Mouse (Mus musculus): ENCODE measurements around the gene Nhsl1. TPM values are rescaled to one million over a fixed set of nuclear protein-coding genes. Genes with fewer than 3 reads are reported as not detected.
A peak's percentile ranks its signal among the peaks of the same experiment; 100 is the strongest.

Nhsl1 gene
- polyA plus RNA-seq, 1 experiment from 2014 or later = 7.9 TPM

- Histone ChIP-seq H3K9me3 (no peaks in the 10 kb centered on the region), H3K9ac (replicated peaks) (no peak overlapping the region), H3K36me3 (no peaks in the 10 kb centered on the region), H3K4me2 (no peak overlapping the region), H3K4me3 (replicated peaks) (no peak overlapping the region), H3K27ac (no peak overlapping the region), H3K4me1 (replicated peaks) (peaks cover 13% of the 10 kb centered on the region), H3K27me3 (no peaks in the 10 kb centered on the region)
- 88% methylated on average over 4 of the region's 4 CpGs for WGBS
- ATAC-seq (ENCODE audit: insufficient number of reproducible peaks, insufficient read depth, low FRiP score, low TSS enrichment, low read depth) = no peak
Measured at GRCm38 (mm10) chr10:18350781-18351180, 32.0 kb downstream of the Nhsl1 start.

GRCm38 (mm10) chr10:18352937-18353336 is 34.2 kb downstream of the Nhsl1 start:
- no peak for ATAC-seq (ENCODE audit: insufficient number of reproducible peaks, insufficient read depth, low FRiP score, low TSS enrichment, low read depth)
- Histone ChIP-seq H3K27me3 (no peaks in the 10 kb centered on the region), H3K4me2 (no peak overlapping the region), H3K36me3 (no peaks in the 10 kb centered on the region), H3K4me1 (replicated peaks) (peaks cover 17% of the 10 kb centered on the region), H3K27ac (no peak overlapping the region), H3K4me3 (replicated peaks) (no peak overlapping the region), H3K9ac (replicated peaks) (no peak overlapping the region), H3K9me3 (no peaks in the 10 kb centered on the region)
- 86% methylated on average over 5 of the region's 5 CpGs for WGBS

- no peak for ATAC-seq (ENCODE audit: insufficient number of reproducible peaks, insufficient read depth, low FRiP score, low TSS enrichment, low read depth)
- H3K4me3 ChIP-seq (replicated peaks) = no peak overlapping the region
- 65% methylated on average over 8 of the region's 8 CpGs for WGBS
- H3K27me3 ChIP-seq = no peaks in the 10 kb centered on the region
- H3K27ac ChIP-seq = no peak overlapping the region
- H3K4me1 ChIP-seq (replicated peaks) = peaks cover 22% of the 10 kb centered on the region
- no peaks in the 10 kb centered on the region for H3K9me3 ChIP-seq
- no peak overlapping the region for H3K4me2 ChIP-seq
- H3K36me3 ChIP-seq = no peaks in the 10 kb centered on the region
- H3K9ac ChIP-seq (replicated peaks) = no peak overlapping the region
Measured at GRCm38 (mm10) chr10:18354103-18354502, 35.3 kb downstream of the Nhsl1 start.

- no peak for ATAC-seq (ENCODE audit: insufficient number of reproducible peaks, insufficient read depth, low FRiP score, low TSS enrichment, low read depth)
- 85% methylated on average over 6 of the region's 6 CpGs for WGBS
Measured at GRCm38 (mm10) chr10:18356461-18356860, 37.7 kb downstream of the Nhsl1 start.

GRCm38 (mm10) chr10:18357212-18357611 is 38.4 kb downstream of the Nhsl1 start:
- Histone ChIP-seq H3K27ac (no peak overlapping the region), H3K4me3 (replicated peaks) (no peak overlapping the region), H3K4me1 (replicated peaks) (peaks cover 22% of the 10 kb centered on the region), H3K9me3 (no peaks in the 10 kb centered on the region), H3K27me3 (no peaks in the 10 kb centered on the region), H3K4me2 (no peak overlapping the region), H3K36me3 (no peaks in the 10 kb centered on the region), H3K9ac (replicated peaks) (no peak overlapping the region)
- ATAC-seq (ENCODE audit: insufficient number of reproducible peaks, insufficient read depth, low FRiP score, low TSS enrichment, low read depth) = no peak
- 85% methylated on average over 6 of the region's 6 CpGs for WGBS

More at GRCm38 (mm10) chr10:18356461-18356860, 37.7 kb downstream of the Nhsl1 start:
- no peak overlapping the region for H3K4me2 ChIP-seq
- no peaks in the 10 kb centered on the region for H3K9me3 ChIP-seq
- no peak overlapping the region for H3K4me3 ChIP-seq (replicated peaks)
- H3K9ac ChIP-seq (replicated peaks) = no peak overlapping the region
- no peaks in the 10 kb centered on the region for H3K27me3 ChIP-seq
- peaks cover 22% of the 10 kb centered on the region for H3K4me1 ChIP-seq (replicated peaks)
- H3K27ac ChIP-seq = no peak overlapping the region
- no peaks in the 10 kb centered on the region for H3K36me3 ChIP-seq

GRCm38 (mm10) chr10:18358461-18358860 is 39.7 kb downstream of the Nhsl1 start:
- Histone ChIP-seq H3K27ac (no peak overlapping the region), H3K9me3 (no peaks in the 10 kb centered on the region), H3K4me1 (replicated peaks) (peaks cover 22% of the 10 kb centered on the region), H3K9ac (replicated peaks) (no peak overlapping the region), H3K36me3 (no peaks in the 10 kb centered on the region), H3K4me3 (replicated peaks) (no peak overlapping the region), H3K27me3 (no peaks in the 10 kb centered on the region), H3K4me2 (no peak overlapping the region)
- no peak for ATAC-seq (ENCODE audit: insufficient number of reproducible peaks, insufficient read depth, low FRiP score, low TSS enrichment, low read depth)
- WGBS = 78% methylated on average over 5 of the region's 5 CpGs

- 93% methylated on average over 6 of the region's 6 CpGs for WGBS
- Histone ChIP-seq H3K36me3 (no peaks in the 10 kb centered on the region), H3K27me3 (no peaks in the 10 kb centered on the region), H3K4me2 (no peak overlapping the region), H3K4me3 (replicated peaks) (no peak overlapping the region), H3K4me1 (replicated peaks) (peaks cover 15% of the 10 kb centered on the region), H3K9me3 (no peaks in the 10 kb centered on the region), H3K27ac (no peak overlapping the region), H3K9ac (replicated peaks) (no peak overlapping the region)
- no peak for ATAC-seq (ENCODE audit: insufficient number of reproducible peaks, insufficient read depth, low FRiP score, low TSS enrichment, low read depth)
Measured at GRCm38 (mm10) chr10:18360175-18360574, 41.4 kb downstream of the Nhsl1 start.

- H3K27me3 ChIP-seq = no peaks in the 10 kb centered on the region
- H3K27ac ChIP-seq = no peak overlapping the region
- no peaks in the 10 kb centered on the region for H3K36me3 ChIP-seq
- no peak overlapping the region for H3K4me2 ChIP-seq
- peaks cover 6% of the 10 kb centered on the region for H3K4me1 ChIP-seq (replicated peaks)
- no peaks in the 10 kb centered on the region for H3K9me3 ChIP-seq
- no peak overlapping the region for H3K4me3 ChIP-seq (replicated peaks)
- WGBS = 89% methylated on average over 6 of the region's 6 CpGs
- ATAC-seq (ENCODE audit: insufficient number of reproducible peaks, insufficient read depth, low FRiP score, low TSS enrichment, low read depth) = no peak
- H3K9ac ChIP-seq (replicated peaks) = no peak overlapping the region
Measured at GRCm38 (mm10) chr10:18365432-18365831, 46.6 kb downstream of the Nhsl1 start.

- H3K36me3 ChIP-seq = no peaks in the 10 kb centered on the region
- no peak for ATAC-seq (ENCODE audit: insufficient number of reproducible peaks, insufficient read depth, low FRiP score, low TSS enrichment, low read depth)
- H3K27me3 ChIP-seq = no peaks in the 10 kb centered on the region
- no peak overlapping the region for H3K27ac ChIP-seq
- H3K4me1 ChIP-seq (replicated peaks) = peaks cover 18% of the 10 kb centered on the region
- 84% methylated on average over 7 of the region's 7 CpGs for WGBS
- no peak overlapping the region for H3K4me2 ChIP-seq
- H3K4me3 ChIP-seq (replicated peaks) = no peak overlapping the region
- H3K9me3 ChIP-seq = no peaks in the 10 kb centered on the region
- no peak overlapping the region for H3K9ac ChIP-seq (replicated peaks)
Measured at GRCm38 (mm10) chr10:18366697-18367096, 47.9 kb downstream of the Nhsl1 start.

GRCm38 (mm10) chr10:18368111-18368510 is 49.3 kb downstream of the Nhsl1 start:
- Histone ChIP-seq H3K9ac (replicated peaks) (no peak overlapping the region), H3K27ac (no peak overlapping the region), H3K9me3 (no peaks in the 10 kb centered on the region), H3K27me3 (no peaks in the 10 kb centered on the region), H3K4me3 (replicated peaks) (no peak overlapping the region), H3K4me1 (replicated peaks) (peaks cover 25% of the 10 kb centered on the region), H3K4me2 (no peak overlapping the region), H3K36me3 (no peaks in the 10 kb centered on the region)
- 93% methylated on average over 8 of the region's 8 CpGs for WGBS
- ATAC-seq (ENCODE audit: insufficient number of reproducible peaks, insufficient read depth, low FRiP score, low TSS enrichment, low read depth) = no peak

- ATAC-seq (ENCODE audit: insufficient number of reproducible peaks, insufficient read depth, low FRiP score, low TSS enrichment, low read depth) = peak; percentile 52; the same call in 1 of the 2 replicates
- 0 out of 2 replicates have a peak overlapping the region, but pooled peaks have one; percentile 12 for H3K27ac ChIP-seq
- no peaks in the 10 kb centered on the region for H3K27me3 ChIP-seq
- H3K4me2 ChIP-seq = no peak overlapping the region
- H3K4me1 ChIP-seq (replicated peaks) = peaks cover 30% of the 10 kb centered on the region
- H3K9me3 ChIP-seq = no peaks in the 10 kb centered on the region
- no peak overlapping the region for H3K9ac ChIP-seq (replicated peaks)
- H3K36me3 ChIP-seq = no peaks in the 10 kb centered on the region
- WGBS = 22% methylated on average over 17 of the region's 17 CpGs
- H3K4me3 ChIP-seq (replicated peaks) = no peak overlapping the region
Measured at GRCm38 (mm10) chr10:18370475-18371286, 51.9 kb downstream of the Nhsl1 start.

Measured in limb, embryonic 12.5 days (tissue).